Mouse (Mus musculus) MN1 (cell line): ENCODE results near the gene Trim3.

Experiments
- DNase-seq: peaks from one replicate; pipeline ENCODE4 v3.0.0-alpha.2; 2016; ENCODE audit warnings: low spot score

Gene Trim3

GRCm38 (mm10) chr7:105557671-105558070 lies 75.7 kb downstream of the Trim3 start:
- no peak for DNase-seq

DNA sequence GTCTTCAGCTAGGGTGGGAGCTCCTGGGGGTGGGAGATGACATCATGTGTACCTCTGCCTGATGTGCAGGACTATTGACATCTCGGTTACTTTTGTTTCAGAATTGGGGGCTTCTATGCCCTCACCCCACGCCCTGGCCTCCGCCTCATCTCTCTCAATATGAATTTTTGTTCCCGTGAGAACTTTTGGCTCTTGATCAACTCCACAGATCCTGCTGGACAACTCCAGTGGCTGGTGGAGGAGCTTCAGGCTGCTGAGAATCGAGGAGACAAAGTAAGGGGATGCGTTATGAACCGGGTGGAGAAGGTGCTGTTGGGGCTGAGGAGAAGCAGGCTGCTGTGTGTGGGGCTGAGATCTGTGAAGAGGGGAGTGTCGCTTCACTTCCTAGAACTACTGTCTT lies 77.0 kb downstream of the Trim3 start:
- DNase-seq = no peak

GRCm38 (mm10) chr7:105555571-105555970 lies 77.8 kb downstream of the Trim3 start:
- DNase-seq = no peak
